Mouse (Mus musculus) T-cell, adult 66 days (primary cell): ENCODE results near the gene Gm156. TPM values are rescaled to one million over a fixed set of nuclear protein-coding genes. Genes with fewer than 3 reads are reported as not detected.

Experiments used
- total RNA-seq, 2 experiments: library from RNA; stranded (reverse); gene quantifications; 3 replicates in 1 of 2; 4 replicates in 1 of 2; pipeline ENCODE4 v1.2.4; 2023

The Gm156 gene
- total RNA-seq: not detected

DNA sequence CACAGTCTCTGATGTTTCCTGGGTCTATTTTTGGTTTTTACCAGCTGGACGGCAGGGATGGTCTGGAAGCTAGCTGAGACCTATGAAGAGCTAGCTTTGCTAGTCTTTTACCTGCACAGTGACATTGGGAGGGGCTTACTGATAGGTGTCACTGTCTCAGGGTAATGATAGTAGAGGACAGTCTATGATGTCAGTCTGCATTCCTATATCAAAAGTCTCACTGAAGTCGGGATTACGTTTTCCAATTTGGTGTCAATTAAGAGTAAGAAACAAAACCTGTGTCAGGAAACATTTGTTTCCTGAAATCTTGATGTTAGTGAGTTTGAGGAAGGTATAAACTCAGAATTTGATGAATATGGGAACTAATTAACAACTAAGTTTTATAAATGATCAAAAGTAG is at the start of gene Gm156:
Gene Gm156, minus strand, starts transcription at position 101 of the 400 bp plus-strand sequence.

GRCm38 (mm10) chr6:129740069-129740721 is 43.9 kb downstream of the Gm156 start, which contains the start of gene Klri2:
Gene Klri2, minus strand, starts transcription at chr6:129740484.

DNA sequence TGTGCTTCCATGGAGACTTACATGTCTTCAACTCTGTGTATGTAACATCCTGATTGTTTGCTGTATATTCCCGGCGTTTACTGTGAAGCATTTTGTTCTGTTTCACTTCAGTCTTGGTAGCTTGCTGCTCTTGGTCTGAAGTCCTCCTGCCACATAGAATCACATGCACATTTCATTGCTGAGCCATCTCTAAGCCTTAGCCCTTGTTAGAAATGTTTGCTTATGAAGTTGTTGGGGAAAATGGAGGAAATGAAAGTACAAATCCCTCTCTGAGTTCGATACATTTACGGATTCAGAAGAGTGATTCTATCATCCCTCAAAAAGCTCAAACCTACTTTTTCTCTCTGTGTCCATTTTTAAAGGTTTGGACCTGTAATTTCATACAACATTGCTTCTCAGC is 67.0 kb downstream of the Gm156 start, which contains the start of gene Klri1:
Gene Klri1, minus strand, starts transcription at position 101 of the 400 bp plus-strand sequence.

Other genes starting within 250 kb of the Gm156 start
- gene Klre1, start 206.4 kb downstream of the Gm156 start, total RNA-seq: 10 to 100 TPM in 1 of 2 experiments, 1 to 10 TPM in 1; 6.9 to 11.7 TPM
- gene Klrd1, start 192.5 kb downstream of the Gm156 start, total RNA-seq: 100 to 1,000 TPM; 149 to 163 TPM
- gene Klrk1, start 160.4 kb downstream of the Gm156 start, total RNA-seq: 10 to 100 TPM; 10.7 to 20.5 TPM
- gene Klrc3, start 140.9 kb downstream of the Gm156 start, total RNA-seq: 1 to 10 TPM; 1.3 to 2.2 TPM
- 1 to 10 TPM; 3.3 to 5.8 TPM for gene Klrc2, start 123.6 kb downstream of the Gm156 start, total RNA-seq
- gene Klrc1, start 105.3 kb downstream of the Gm156 start, total RNA-seq: 10 to 100 TPM in 1 of 2 experiments, 1 to 10 TPM in 1; 9.2 to 13.7 TPM
- 1 to 10 TPM in 1 of 2 experiments, under 1 TPM in 1; 0.71 to 3.6 TPM for gene Klri1, start 67.1 kb downstream of the Gm156 start, total RNA-seq
- gene Klri2, start 43.8 kb downstream of the Gm156 start, total RNA-seq: 1 to 10 TPM in 1 of 2 experiments, under 1 TPM in 1; 0.59 to 1.5 TPM
- not detected for gene Gm17631, start 78.4 kb upstream of the Gm156 start, total RNA-seq
- 1 to 10 TPM in 1 of 2 experiments, under 1 TPM in 1; 0.83 to 1.3 TPM for gene Klra17, start 92.4 kb upstream of the Gm156 start, total RNA-seq
- not detected for gene Klra5, start 133.4 kb upstream of the Gm156 start, total RNA-seq
- 1 to 10 TPM; 1.6 to 3.2 TPM for gene Klra6, start 242.7 kb upstream of the Gm156 start, total RNA-seq